Mouse (Mus musculus): ENCODE measurements at regions not wholly inside any gene's neighbourhood (a gene's known extent, or its start where the extent isn't known, plus 50 kb on each side); places are given as distances from the start of the nearest gene placed in this dataset.

GRCm38 (mm10) chr19:26114326-26114725, 442.1 kb downstream of the Dmrt2 start:
- TF ChIP-seq CHD2 (IDR thresholded peaks at IDR 0.05; ENCODE audit: low read depth, low read length) (no peak), ZNF384 (IDR thresholded peaks at IDR 0.05; ENCODE audit: low read depth, low read length) (no peak), HCFC1 (IDR thresholded peaks at IDR 0.05; ENCODE audit: borderline replicate concordance, insufficient read depth, low read length) (no peak)
